Mouse (Mus musculus) neural tube, postnatal 0 days (tissue): ENCODE data around the gene Scaf1. TPM values are rescaled to one million over a fixed set of nuclear protein-coding genes. Genes with fewer than 3 reads are reported as not detected.

Source experiments
- microRNA-seq: library from miRNA; unstranded; fragments of <30 nt; microRNA quantifications from one replicate; pipeline ENCODE4, GENCODE M21; 2016
- polyA plus RNA-seq: library from polyadenylated mRNA; unstranded; fragments of >200 nt; fragmentation: Nextera tagmentation; extraction: Ambion mirVana; gene quantifications from 2 replicates; pipeline ENCODE4 v1.2.1, GENCODE M21; 2015

The Scaf1 gene
- polyA plus RNA-seq: 46.4 and 54.3 TPM in 2 replicates

DNA sequence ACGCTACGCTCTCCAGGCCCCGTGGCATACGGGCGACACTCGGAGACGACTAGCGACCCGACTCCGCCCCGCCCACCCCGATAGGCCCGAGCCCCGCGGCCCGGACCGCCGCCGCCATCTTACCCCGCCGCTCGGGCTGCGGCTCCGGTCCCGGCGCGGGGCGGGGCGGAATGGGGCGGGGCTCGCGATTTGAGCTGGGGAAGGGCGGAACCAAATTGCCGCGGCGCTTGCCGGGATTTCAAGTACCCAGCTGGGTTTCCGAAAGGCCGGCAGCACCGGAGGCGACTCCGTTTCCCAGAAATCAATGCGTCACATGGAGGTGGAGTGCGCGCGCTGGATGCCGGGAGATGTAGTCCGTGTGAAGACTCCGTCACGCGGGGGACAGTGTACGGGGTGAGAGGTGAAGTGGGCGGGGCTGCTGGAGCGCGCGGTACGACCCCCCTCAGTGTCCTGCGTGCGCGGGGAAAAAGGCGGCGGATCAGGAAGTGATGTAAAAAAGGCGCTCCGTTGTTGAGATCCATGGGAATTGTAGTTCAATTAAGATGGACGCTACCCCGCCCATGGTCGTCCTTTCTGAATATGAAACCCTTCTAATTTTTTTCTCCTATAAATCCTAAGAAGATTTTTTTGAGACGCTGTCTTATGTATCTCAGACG, at the start of gene Scaf1:
Scaf1 (minus strand) TSS at position 407 of the 656 bp plus-strand sequence.

DNA sequence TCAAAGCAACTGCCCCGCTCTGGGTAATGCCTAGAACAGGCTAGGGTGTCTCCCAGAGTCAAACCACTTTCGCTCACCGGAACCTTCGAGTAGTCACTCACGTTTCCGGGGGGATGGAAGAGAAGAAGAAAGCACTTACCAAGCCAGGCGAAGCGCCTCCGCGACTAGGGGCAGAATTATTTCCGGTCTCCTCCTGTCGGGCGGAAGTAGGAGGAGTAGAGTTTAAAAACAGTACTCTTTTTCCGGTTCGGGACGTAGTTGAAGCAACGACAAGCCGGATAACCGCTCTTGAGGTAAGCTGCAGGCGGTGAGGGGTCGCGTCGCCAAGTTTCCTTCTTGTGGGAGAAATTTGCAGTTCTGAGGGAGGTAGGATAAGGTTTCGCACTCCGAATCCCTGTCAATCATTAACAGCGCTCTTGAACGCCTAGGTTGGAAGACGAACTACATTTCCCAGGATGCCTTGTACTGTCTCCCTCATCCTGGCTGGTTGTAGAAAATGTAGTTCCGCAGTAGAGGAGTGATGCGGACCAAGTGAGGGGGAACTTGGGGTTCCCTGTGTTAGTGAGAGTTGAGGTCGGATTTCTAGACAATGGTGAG, 46.2 kb upstream of the Scaf1 start, which contains the start of the genes Nosip and Prrg2:
Nosip (plus strand) TSS at position 191 of the 597 bp plus-strand sequence.
Prrg2 (minus strand) TSS at position 439 of the 597 bp plus-strand sequence.

DNA sequence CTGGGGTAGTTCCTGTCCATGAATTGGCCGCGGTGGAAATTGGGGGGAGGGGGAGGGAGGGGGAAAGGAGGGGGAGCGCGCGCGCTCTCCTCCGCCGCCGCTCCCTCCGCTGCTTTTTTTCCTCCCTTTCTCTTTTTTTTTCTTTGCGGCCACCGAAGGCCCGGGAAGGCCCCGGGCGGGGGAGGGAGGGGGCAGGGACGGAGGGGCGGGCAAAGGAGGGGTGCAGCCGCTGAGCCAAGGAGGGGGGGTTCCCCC, 36.6 kb upstream of the Scaf1 start, which contains the start of gene Prr12:
Prr12 (minus strand) TSS at position 20 of the 255 bp plus-strand sequence.

DNA sequence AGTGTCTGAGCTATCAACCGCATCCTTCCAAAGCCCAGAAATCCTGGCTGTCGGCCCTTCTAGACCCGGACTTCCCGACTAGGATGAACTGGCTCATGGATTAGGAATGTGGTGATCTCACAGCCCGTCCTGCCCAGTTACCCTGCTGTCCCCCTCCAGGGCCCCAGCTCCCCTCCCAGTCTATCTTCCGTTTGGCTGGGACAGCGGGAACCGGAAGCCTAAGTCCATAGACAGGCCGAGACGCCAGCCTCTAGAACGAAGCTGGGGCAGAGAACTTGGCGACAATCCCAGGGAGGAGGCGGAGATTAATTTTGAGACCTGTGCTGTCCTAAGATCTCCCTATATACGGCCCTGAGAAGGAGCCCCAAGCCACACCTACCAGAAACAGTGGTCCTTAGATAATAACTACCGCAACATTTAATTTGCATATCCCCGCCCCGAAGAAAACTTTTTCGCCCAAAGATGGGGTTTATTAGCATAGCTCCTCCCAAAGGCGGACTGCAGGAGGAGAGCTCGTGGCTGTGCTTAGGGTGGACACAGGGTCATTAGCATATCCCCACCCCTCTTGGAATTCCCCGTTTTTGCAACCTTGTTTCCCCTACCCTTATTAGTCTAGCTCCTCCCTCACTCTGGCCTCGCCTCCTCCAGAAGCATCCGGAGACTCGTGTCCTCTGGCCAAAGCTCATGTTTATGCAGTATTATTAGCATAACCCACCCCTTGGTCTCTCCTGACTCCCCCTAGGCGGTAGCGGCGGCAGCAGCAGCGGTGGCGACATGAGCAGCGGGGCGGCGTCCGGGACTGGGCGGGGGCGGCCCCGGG, 1.3 kb upstream of the Scaf1 start, which contains the start of gene Rras:
Rras (plus strand) TSS at position 720 of the 820 bp plus-strand sequence.

DNA sequence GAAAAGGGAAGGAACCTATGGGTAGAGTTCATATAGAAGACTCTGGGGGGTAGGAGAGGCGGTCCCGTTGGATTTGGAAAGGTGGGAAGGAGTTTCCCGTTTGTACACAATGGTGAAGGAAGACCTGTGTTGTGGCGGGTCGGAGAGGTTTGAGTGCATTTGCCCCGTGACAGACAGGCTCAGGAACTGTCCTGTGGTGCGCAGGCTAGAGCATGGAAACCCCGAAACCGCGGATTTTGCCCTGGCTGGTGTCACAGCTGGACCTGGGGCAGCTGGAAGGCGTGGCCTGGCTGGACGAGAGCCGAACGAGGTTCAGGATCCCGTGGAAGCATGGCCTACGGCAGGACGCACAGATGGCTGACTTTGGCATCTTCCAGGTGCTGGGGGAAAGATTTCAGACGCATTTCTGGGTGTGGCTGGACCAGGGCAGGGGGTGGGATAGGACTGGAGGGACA, 17.6 kb downstream of the Scaf1 start, which contains the start of gene Bcl2l12:
Bcl2l12 (minus strand) TSS at position 212 of the 455 bp plus-strand sequence.

DNA sequence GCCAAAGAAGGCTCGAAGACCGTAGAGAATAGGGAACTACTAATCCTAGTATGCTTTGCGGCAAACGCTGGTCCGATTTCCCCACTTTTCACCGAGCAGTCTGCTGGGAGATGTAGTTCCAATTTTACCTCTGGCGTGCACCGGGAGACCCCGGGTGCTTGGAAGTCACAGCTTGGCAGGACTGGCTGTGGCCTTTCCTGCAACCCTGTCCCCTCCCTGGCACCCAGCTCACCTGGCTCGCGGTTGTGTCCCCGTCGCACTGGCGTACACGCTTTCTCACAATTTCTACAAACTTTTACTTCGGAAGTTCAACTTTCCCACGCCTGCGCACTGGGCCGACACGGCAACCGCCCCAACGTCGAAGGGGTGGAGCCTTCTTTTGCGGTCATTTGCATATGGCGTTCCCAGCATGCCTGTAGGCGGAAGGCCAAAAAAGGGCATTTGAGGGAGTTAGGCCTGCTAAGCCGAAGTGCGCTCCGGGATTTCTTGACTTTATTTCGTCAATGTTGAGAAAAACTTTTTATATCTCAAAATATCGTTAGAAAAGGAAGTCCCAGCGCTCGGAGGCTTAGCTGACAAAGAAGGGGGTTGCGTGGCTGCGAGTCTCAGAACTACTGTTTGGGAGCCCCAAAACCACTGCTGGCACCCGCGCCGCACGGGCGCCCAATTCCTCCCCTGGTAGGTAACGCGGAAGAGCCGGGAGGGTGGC, 18.8 kb downstream of the Scaf1 start, which contains the start of gene Irf3:
Irf3 (plus strand) TSS at position 418 of the 709 bp plus-strand sequence.

DNA sequence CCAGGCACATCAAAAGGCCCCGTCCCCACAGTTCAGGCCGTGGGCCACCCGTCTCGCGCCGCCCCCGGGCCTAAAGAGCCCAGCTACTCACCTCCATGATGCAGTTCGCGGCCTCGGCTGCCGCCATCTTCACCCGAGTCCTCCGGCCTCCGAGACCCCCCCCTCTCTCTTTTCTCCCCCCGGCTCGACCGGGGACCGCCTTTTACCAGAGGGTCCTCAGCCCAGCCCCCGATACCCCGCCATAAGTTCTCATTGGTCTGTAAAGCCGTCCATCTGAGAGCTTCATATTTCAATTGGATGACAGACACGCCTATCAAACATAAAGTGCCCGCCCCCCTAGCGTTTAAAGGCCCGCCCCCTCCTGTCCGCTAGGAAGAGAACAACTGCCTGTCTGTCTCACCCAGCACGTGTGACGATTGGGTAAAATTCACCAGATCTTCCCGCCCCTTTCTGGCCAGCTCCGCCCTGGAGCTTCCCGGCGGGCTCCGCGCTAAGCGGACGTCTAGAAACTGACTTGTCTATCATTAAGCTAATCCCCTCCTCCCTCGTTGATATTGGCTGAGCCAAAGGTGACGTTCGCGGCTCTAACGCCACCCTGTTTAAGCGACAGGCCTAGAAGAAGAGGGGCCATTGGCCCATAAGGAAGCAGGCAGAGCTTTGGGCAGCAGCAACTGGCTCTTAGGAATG, 29.8 kb downstream of the Scaf1 start, which contains the start of gene Prmt1:
Prmt1 (minus strand) TSS at position 377 of the 687 bp plus-strand sequence.

DNA sequence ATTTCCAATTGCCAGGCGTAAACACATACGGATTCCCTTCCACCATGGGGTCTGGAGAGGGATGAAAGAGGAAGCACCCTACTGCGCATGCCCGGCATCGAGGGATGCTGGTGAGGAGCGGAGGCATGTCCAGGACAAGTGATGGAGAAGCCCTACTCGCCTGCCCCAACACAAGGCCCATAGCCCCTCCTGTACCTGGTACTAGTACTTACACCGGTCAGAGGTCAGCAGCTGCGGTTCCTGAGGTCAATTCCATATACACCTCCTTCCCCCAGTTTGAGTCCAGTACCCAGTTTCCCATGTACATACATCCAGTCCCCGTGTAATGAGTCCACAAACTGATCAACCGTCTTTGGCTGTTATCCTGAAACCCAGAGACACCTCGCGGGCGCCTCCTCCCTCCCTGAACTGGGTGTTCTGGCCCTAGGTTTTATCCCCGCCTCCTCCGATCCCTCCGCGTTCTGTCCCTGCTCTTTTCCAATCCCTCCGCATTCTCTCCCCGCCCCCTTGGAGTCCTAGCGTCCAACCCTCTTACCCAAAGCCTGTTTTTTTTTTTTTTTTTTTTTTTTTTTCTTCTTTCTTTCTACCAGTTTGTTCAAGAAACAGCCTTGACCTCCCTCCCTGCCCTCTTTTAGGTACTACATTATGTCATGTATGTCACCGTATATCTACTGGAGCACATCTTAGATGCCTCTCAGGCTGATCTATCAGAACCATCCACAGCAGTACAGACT, 41.6 kb downstream of the Scaf1 start, which contains the start of gene Cpt1c:
Cpt1c (minus strand) TSS at position 469 of the 734 bp plus-strand sequence.

Small RNAs within 50 kb of the gene (microRNA-seq; reads per million reads assigned to microRNA genes)
- gene Mir7054: not detected

Other genes starting within 250 kb of the Scaf1 start
- 30.3 and 34.3 TPM in 2 replicates for gene Nup62, start 200.3 kb downstream of the Scaf1 start, polyA plus RNA-seq
- gene Il4i1, start 200.0 kb downstream of the Scaf1 start, polyA plus RNA-seq: 0.65 and 0.75 TPM in 2 replicates
- 4.6 TPM in 2 replicates for gene Atf5, start 199.7 kb downstream of the Scaf1 start, polyA plus RNA-seq
- 90.2 and 91.0 TPM in 2 replicates for gene Akt1s1, start 167.4 kb downstream of the Scaf1 start, polyA plus RNA-seq
- 103 and 107 TPM in 2 replicates for gene Tbc1d17, start 167.3 kb downstream of the Scaf1 start, polyA plus RNA-seq
- 27.6 and 30.9 TPM in 2 replicates for gene Pnkp, start 159.2 kb downstream of the Scaf1 start, polyA plus RNA-seq
- gene Ptov1, start 146.6 kb downstream of the Scaf1 start, polyA plus RNA-seq: 473 and 497 TPM in 2 replicates
- gene Med25, start 123.7 kb downstream of the Scaf1 start, polyA plus RNA-seq: 102 and 116 TPM in 2 replicates
- gene Fuz, start 120.3 kb downstream of the Scaf1 start, polyA plus RNA-seq: 15.0 and 17.1 TPM in 2 replicates
- 115 and 126 TPM in 2 replicates for gene Ap2a1, start 86.9 kb downstream of the Scaf1 start, polyA plus RNA-seq
- 0.13 and 0.25 TPM in 2 replicates for gene Tsks, start 73.2 kb downstream of the Scaf1 start, polyA plus RNA-seq
- 47.3 and 54.4 TPM in 2 replicates for gene Cpt1c, start 41.5 kb downstream of the Scaf1 start, polyA plus RNA-seq
- gene Prmt1, start 29.8 kb downstream of the Scaf1 start, polyA plus RNA-seq: 421 and 486 TPM in 2 replicates
- 39.9 and 41.6 TPM in 2 replicates for gene Irf3, start 18.7 kb downstream of the Scaf1 start, polyA plus RNA-seq
- 9.2 and 11.8 TPM in 2 replicates for gene Bcl2l12, start 17.7 kb downstream of the Scaf1 start, polyA plus RNA-seq
- 19.6 and 25.6 TPM in 2 replicates for gene Rras, start 1.6 kb upstream of the Scaf1 start, polyA plus RNA-seq
- 9.7 and 11.6 TPM in 2 replicates for gene Prr12, start 36.5 kb upstream of the Scaf1 start, polyA plus RNA-seq
- gene Nosip, start 46.1 kb upstream of the Scaf1 start, polyA plus RNA-seq: 59.8 and 66.5 TPM in 2 replicates
- gene Prrg2, start 46.3 kb upstream of the Scaf1 start, polyA plus RNA-seq: 14.7 and 15.8 TPM in 2 replicates
- gene Rcn3, start 75.9 kb upstream of the Scaf1 start, polyA plus RNA-seq: 57.0 and 59.7 TPM in 2 replicates
- 50.0 and 59.6 TPM in 2 replicates for gene Fcgrt, start 87.5 kb upstream of the Scaf1 start, polyA plus RNA-seq
- gene Rps11, start 108.1 kb upstream of the Scaf1 start, polyA plus RNA-seq: 748 and 784 TPM in 2 replicates
- gene Rpl13a, start 112.4 kb upstream of the Scaf1 start, polyA plus RNA-seq: 715 and 776 TPM in 2 replicates
- gene Gm45713, start 119.9 kb upstream of the Scaf1 start, polyA plus RNA-seq: 0.63 TPM in 1 of 2 replicates, not detected in the other
- 2.4 and 2.9 TPM in 2 replicates for gene Flt3l, start 120.1 kb upstream of the Scaf1 start, polyA plus RNA-seq
- gene Pih1d1, start 137.9 kb upstream of the Scaf1 start, polyA plus RNA-seq: 63.5 and 72.6 TPM in 2 replicates
- gene Aldh16a1, start 138.2 kb upstream of the Scaf1 start, polyA plus RNA-seq: 14.5 and 17.7 TPM in 2 replicates
- gene Slc17a7, start 147.6 kb upstream of the Scaf1 start, polyA plus RNA-seq: 0.29 and 1.2 TPM in 2 replicates
- not detected in 2 replicates for gene Gfy, start 163.2 kb upstream of the Scaf1 start, polyA plus RNA-seq
- gene Pth2, start 164.6 kb upstream of the Scaf1 start, polyA plus RNA-seq: not detected in 2 replicates
- gene Ccdc155, start 188.5 kb upstream of the Scaf1 start, polyA plus RNA-seq: 0.42 and 0.50 TPM in 2 replicates
- gene Dkkl1, start 195.8 kb upstream of the Scaf1 start, polyA plus RNA-seq: 27.6 and 29.1 TPM in 2 replicates
- 18.3 and 18.6 TPM in 2 replicates for gene Tead2, start 199.4 kb upstream of the Scaf1 start, polyA plus RNA-seq
- 3.1 and 4.6 TPM in 2 replicates for gene Cd37, start 222.8 kb upstream of the Scaf1 start, polyA plus RNA-seq
- 2.2 and 2.6 TPM in 2 replicates for gene Slc6a16, start 224.7 kb upstream of the Scaf1 start, polyA plus RNA-seq